Mouse (Mus musculus) lung, embryonic 16.5 days (tissue): ENCODE results near the gene Thegl. TPM values are rescaled to one million over a fixed set of nuclear protein-coding genes. Genes with fewer than 3 reads are reported as not detected.
"Not testable (repeated sequence)": the region's sequence is repeated elsewhere in the genome, so short reads cannot be mapped to it uniquely, and the experiment has no call there.

Experiments
- ATAC-seq: fragments of 200-750 bp; cut with Nextera tagmentation; 2 replicates; pipeline ENCODE4 v1.8.0; 2017; ENCODE audit warnings: low read depth, mild to moderate bottlenecking, moderate library complexity
- H3K27ac ChIP-seq: fragments of 300-500 bp; sonication (generic); 2 replicates; pipeline ENCODE4 v1.5.1; 2014; ENCODE audit warnings: mild to moderate bottlenecking, control low read depth, low read length
- H3K27me3 ChIP-seq: fragments of 300-500 bp; sonication (generic); 2 replicates; pipeline ENCODE4 v1.6.1; 2014; ENCODE audit warnings: low read depth, low read length, mixed read lengths; ENCODE audit not compliant: control insufficient read depth, insufficient read depth
- H3K36me3 ChIP-seq: fragments of 300-500 bp; sonication (generic); 2 replicates; pipeline ENCODE4 v1.6.1; 2014; ENCODE audit warnings: low read length; ENCODE audit not compliant: control insufficient read depth, insufficient read depth
- H3K4me1 ChIP-seq: fragments of 300-500 bp; sonication (generic); replicated peaks from 2 replicates; pipeline ENCODE4 v1.6.1; 2014; ENCODE audit warnings: low read length, mixed read lengths; ENCODE audit not compliant: control insufficient read depth, insufficient read depth
- H3K4me2 ChIP-seq: fragments of 300-500 bp; sonication (generic); 2 replicates; pipeline ENCODE4 v1.6.1; 2014; ENCODE audit warnings: low read depth, low read length, control low read depth
- H3K4me3 ChIP-seq: fragments of 300-500 bp; sonication (generic); 2 replicates; pipeline ENCODE4 v1.5.1; 2014; ENCODE audit warnings: mild to moderate bottlenecking, low read length, control low read depth
- H3K9ac ChIP-seq: fragments of 300-500 bp; sonication (generic); 2 replicates; pipeline ENCODE4 v1.6.1; 2014; ENCODE audit warnings: low read length, control low read depth
- H3K9me3 ChIP-seq: fragments of 300-500 bp; sonication (generic); 2 replicates; pipeline ENCODE4 v1.6.1; 2016; ENCODE audit warnings: low read length; ENCODE audit not compliant: control insufficient read depth
- WGBS: fragments of 180-500 bp; shearing (Covaris S2); extraction: QIAGEN DNeasy Blood & Tissue Kit; methylation state at CpG from one replicate; pipeline ENCODE4 v1.1.7; 2014; 5-methylcytosine and 5-hydroxymethylcytosine counted together
- polyA plus RNA-seq: library from polyadenylated mRNA; unstranded; fragments of >200 nt; fragmentation: Nextera tagmentation; extraction: Ambion mirVana; gene quantifications from 2 replicates; pipeline ENCODE4 v1.2.1, GENCODE M21; 2015

Gene Thegl
- polyA plus RNA-seq, 1 experiment from 2014 or later: 1.7 TPM

- H3K36me3 ChIP-seq, H3K27ac ChIP-seq, H3K9me3 ChIP-seq, H3K27me3 ChIP-seq, ATAC-seq, H3K4me3 ChIP-seq, H3K9ac ChIP-seq, H3K4me2 ChIP-seq: not testable (repeated sequence)
- H3K4me1 ChIP-seq: peaks cover 16% of the 10 kb centered on the region
- 87% methylated on average over 3 of the region's 3 CpGs for WGBS
These were observed 80.4 kb downstream of the Thegl start for GRCm38 (mm10) chr5:77096194-77096593.

- H3K4me3 ChIP-seq: no peak overlapping the region
- peak overlapping the region; percentile 16; the same call in 1 of the 2 replicates for H3K27ac ChIP-seq
- no peaks in the 10 kb centered on the region for H3K27me3 ChIP-seq
- H3K4me1 ChIP-seq: peaks cover 13% of the 10 kb centered on the region
- peak; percentile 10; the same call in 1 of the 2 replicates for ATAC-seq
- no peaks in the 10 kb centered on the region for H3K9me3 ChIP-seq
- no peak overlapping the region for H3K4me2 ChIP-seq
- no peaks in the 10 kb centered on the region for H3K36me3 ChIP-seq
- H3K9ac ChIP-seq: no peak overlapping the region
- WGBS: 42% methylated on average over 6 of the region's 6 CpGs
These were observed 81.9 kb downstream of the Thegl start for GRCm38 (mm10) chr5:77097686-77098085.

GRCm38 (mm10) chr5:77098874-77099273 is 83.1 kb downstream of the Thegl start:
- H3K9ac ChIP-seq: no peak overlapping the region
- peaks cover 11% of the 10 kb centered on the region for H3K4me1 ChIP-seq
- WGBS: 75% methylated on average over 3 of the region's 3 CpGs
- no peaks in the 10 kb centered on the region for H3K9me3 ChIP-seq
- H3K27me3 ChIP-seq: no peaks in the 10 kb centered on the region
- no peaks in the 10 kb centered on the region for H3K36me3 ChIP-seq
- no peak overlapping the region for H3K4me3 ChIP-seq
- no peak overlapping the region for H3K4me2 ChIP-seq
- no peak overlapping the region for H3K27ac ChIP-seq
- ATAC-seq: no peak

- H3K4me2 ChIP-seq: no peak overlapping the region; the same call in 1 of the 2 replicates
- no peaks in the 10 kb centered on the region for H3K36me3 ChIP-seq
- no peak overlapping the region for H3K4me3 ChIP-seq
- peaks cover 11% of the 10 kb centered on the region for H3K4me1 ChIP-seq
- H3K27me3 ChIP-seq: no peaks in the 10 kb centered on the region
- WGBS: 49% methylated on average over 11 of the region's 11 CpGs
- no peaks in the 10 kb centered on the region for H3K9me3 ChIP-seq
- no peak overlapping the region for H3K27ac ChIP-seq
- H3K9ac ChIP-seq: no peak overlapping the region
- ATAC-seq: no peak
These were observed 83.6 kb downstream of the Thegl start for GRCm38 (mm10) chr5:77099317-77099996.

GRCm38 (mm10) chr5:77099997-77100380 is 84.2 kb downstream of the Thegl start:
- H3K4me1 ChIP-seq: peaks cover 11% of the 10 kb centered on the region
- WGBS: 86% methylated on average over 6 of the region's 6 CpGs

GRCm38 (mm10) chr5:77100691-77101090 is 84.9 kb downstream of the Thegl start:
- Histone ChIP-seq H3K4me2 (no peak overlapping the region), H3K36me3 (no peaks in the 10 kb centered on the region), H3K27ac (no peak overlapping the region), H3K9me3 (no peaks in the 10 kb centered on the region), H3K9ac (no peak overlapping the region), H3K27me3 (no peaks in the 10 kb centered on the region), H3K4me3 (no peak overlapping the region), H3K4me1 (peaks cover 8% of the 10 kb centered on the region)
- 88% methylated on average over 6 of the region's 6 CpGs for WGBS
- no peak for ATAC-seq

More at GRCm38 (mm10) chr5:77099997-77100380, 84.2 kb downstream of the Thegl start:
- no peaks in the 10 kb centered on the region for H3K9me3 ChIP-seq
- H3K36me3 ChIP-seq: no peaks in the 10 kb centered on the region
- ATAC-seq: no peak
- no peak overlapping the region; the same call in 1 of the 2 replicates for H3K4me2 ChIP-seq
- H3K27me3 ChIP-seq: no peaks in the 10 kb centered on the region
- H3K4me3 ChIP-seq: no peak overlapping the region
- H3K27ac ChIP-seq: no peak overlapping the region
- no peak overlapping the region for H3K9ac ChIP-seq

- WGBS: 72% methylated on average over 15 of the region's 15 CpGs
- no peak overlapping the region for H3K27ac ChIP-seq
- H3K4me1 ChIP-seq: peaks cover 8% of the 10 kb centered on the region
These were observed 86.9 kb downstream of the Thegl start for GRCm38 (mm10) chr5:77102522-77103365.

GRCm38 (mm10) chr5:77107146-77107822 is 91.5 kb downstream of the Thegl start:
- Histone ChIP-seq H3K27me3 (no peaks in the 10 kb centered on the region), H3K9me3 (no peaks in the 10 kb centered on the region), H3K9ac (no peak overlapping the region), H3K27ac (no peak overlapping the region), H3K36me3 (no peaks in the 10 kb centered on the region), H3K4me2 (no peak overlapping the region), H3K4me3 (no peak overlapping the region), H3K4me1 (peaks cover 9% of the 10 kb centered on the region)
- no peak for ATAC-seq
- WGBS: 87% methylated on average over 11 of the region's 11 CpGs

More at GRCm38 (mm10) chr5:77102522-77103365, 86.9 kb downstream of the Thegl start:
- H3K4me2 ChIP-seq: no peak overlapping the region
- H3K9me3 ChIP-seq: no peaks in the 10 kb centered on the region
- H3K9ac ChIP-seq: no peak overlapping the region
- H3K4me3 ChIP-seq: no peak overlapping the region
- H3K27me3 ChIP-seq: no peaks in the 10 kb centered on the region
- H3K36me3 ChIP-seq: no peaks in the 10 kb centered on the region
- peak; percentile 84 for ATAC-seq

- Histone ChIP-seq H3K27me3 (no peaks in the 10 kb centered on the region), H3K27ac (no peak overlapping the region), H3K4me1 (peaks cover 9% of the 10 kb centered on the region), H3K9me3 (no peaks in the 10 kb centered on the region), H3K4me2 (no peak overlapping the region), H3K36me3 (no peaks in the 10 kb centered on the region), H3K4me3 (no peak overlapping the region), H3K9ac (no peak overlapping the region)
- WGBS: 88% methylated on average over 6 of the region's 6 CpGs
- ATAC-seq: no peak
These were observed 93.0 kb downstream of the Thegl start for GRCm38 (mm10) chr5:77108806-77109205.
